Mouse (Mus musculus) midbrain, embryonic 13.5 days (tissue): ENCODE data around the gene Rbm4. TPM values are rescaled to one million over a fixed set of nuclear protein-coding genes. Genes with fewer than 3 reads are reported as not detected.

ENCODE experiments used
- polyA plus RNA-seq: library from polyadenylated mRNA; unstranded; fragments of >200 nt; fragmentation: Nextera tagmentation; extraction: Ambion mirVana; gene quantifications from 2 replicates; pipeline ENCODE4 v1.2.1, GENCODE M21; 2015

Gene Rbm4
- polyA plus RNA-seq, 1 experiment from 2014 or later: 117 TPM

Other genes with a start within 250 kb of the Rbm4 start
- gene Lrfn4, start 178.2 kb downstream of the Rbm4 start, polyA plus RNA-seq: 8.8 and 10.1 TPM in 2 replicates
- gene Rce1, start 168.3 kb downstream of the Rbm4 start, polyA plus RNA-seq: 56.8 and 59.9 TPM in 2 replicates
- 3.8 and 5.0 TPM in 2 replicates for gene Gm960, start 95.2 kb downstream of the Rbm4 start, polyA plus RNA-seq
- gene Sptbn2, start 82.7 kb downstream of the Rbm4 start, polyA plus RNA-seq: 29.8 and 31.9 TPM in 2 replicates
- 220 TPM in 2 replicates for gene Rbm4b, start 37.4 kb downstream of the Rbm4 start, polyA plus RNA-seq
- 30.9 and 33.4 TPM in 2 replicates for gene Gm21992, start 17.7 kb upstream of the Rbm4 start, polyA plus RNA-seq
- 74.8 and 82.3 TPM in 2 replicates for gene Rbm14, start 17.7 kb upstream of the Rbm4 start, polyA plus RNA-seq
- gene Ccs, start 45.4 kb upstream of the Rbm4 start, polyA plus RNA-seq: 37.9 and 40.2 TPM in 2 replicates
- 0.30 and 0.36 TPM in 2 replicates for gene Ccdc87, start 45.5 kb upstream of the Rbm4 start, polyA plus RNA-seq
- gene Ctsf, start 61.2 kb upstream of the Rbm4 start, polyA plus RNA-seq: 59.0 and 67.5 TPM in 2 replicates
- gene Actn3, start 84.0 kb upstream of the Rbm4 start, polyA plus RNA-seq: 1.2 and 1.4 TPM in 2 replicates
- 22.7 and 24.1 TPM in 2 replicates for gene Zdhhc24, start 84.8 kb upstream of the Rbm4 start, polyA plus RNA-seq
- 12.6 and 12.8 TPM in 2 replicates for gene Bbs1, start 112.7 kb upstream of the Rbm4 start, polyA plus RNA-seq
- 143 TPM in 2 replicates for gene Dpp3, start 134.4 kb upstream of the Rbm4 start, polyA plus RNA-seq
- 8.8 and 10.8 TPM in 2 replicates for gene Peli3, start 149.2 kb upstream of the Rbm4 start, polyA plus RNA-seq
- 111 and 113 TPM in 2 replicates for gene Mrpl11, start 168.2 kb upstream of the Rbm4 start, polyA plus RNA-seq
- 0.31 and 0.32 TPM in 2 replicates for gene Npas4, start 196.4 kb upstream of the Rbm4 start, polyA plus RNA-seq
- 7.8 TPM in 2 replicates for gene Slc29a2, start 230.0 kb upstream of the Rbm4 start, polyA plus RNA-seq
- 52.9 and 54.3 TPM in 2 replicates for gene B4gat1, start 244.9 kb upstream of the Rbm4 start, polyA plus RNA-seq
- gene AC124502.3, start 245.0 kb upstream of the Rbm4 start, polyA plus RNA-seq: 3.9 and 4.3 TPM in 2 replicates
- gene Brms1, start 247.5 kb upstream of the Rbm4 start, polyA plus RNA-seq: 52.6 and 58.9 TPM in 2 replicates